Mouse (Mus musculus) activated CD4-positive, CD25-positive, alpha-beta regulatory T cell, adult 4 months (primary cell): Measurements from ENCODE around the gene Fryl. TPM values are rescaled to one million over a fixed set of nuclear protein-coding genes. Genes with fewer than 3 reads are reported as not detected.

ENCODE experiments used
- ATAC-seq: one replicate; pipeline ENCODE4 v1.8.0; 2017
- polyA plus RNA-seq, 2 experiments: library from polyadenylated mRNA; unstranded; fragments of 100-300 nt; shearing (Covaris generic); gene quantifications; one replicate each; pipeline ENCODE4 v1.2.1; 2017

Fryl gene
- polyA plus RNA-seq, 2 experiments from 2014 or later, result 90.0 to 92.4 TPM

DNA sequence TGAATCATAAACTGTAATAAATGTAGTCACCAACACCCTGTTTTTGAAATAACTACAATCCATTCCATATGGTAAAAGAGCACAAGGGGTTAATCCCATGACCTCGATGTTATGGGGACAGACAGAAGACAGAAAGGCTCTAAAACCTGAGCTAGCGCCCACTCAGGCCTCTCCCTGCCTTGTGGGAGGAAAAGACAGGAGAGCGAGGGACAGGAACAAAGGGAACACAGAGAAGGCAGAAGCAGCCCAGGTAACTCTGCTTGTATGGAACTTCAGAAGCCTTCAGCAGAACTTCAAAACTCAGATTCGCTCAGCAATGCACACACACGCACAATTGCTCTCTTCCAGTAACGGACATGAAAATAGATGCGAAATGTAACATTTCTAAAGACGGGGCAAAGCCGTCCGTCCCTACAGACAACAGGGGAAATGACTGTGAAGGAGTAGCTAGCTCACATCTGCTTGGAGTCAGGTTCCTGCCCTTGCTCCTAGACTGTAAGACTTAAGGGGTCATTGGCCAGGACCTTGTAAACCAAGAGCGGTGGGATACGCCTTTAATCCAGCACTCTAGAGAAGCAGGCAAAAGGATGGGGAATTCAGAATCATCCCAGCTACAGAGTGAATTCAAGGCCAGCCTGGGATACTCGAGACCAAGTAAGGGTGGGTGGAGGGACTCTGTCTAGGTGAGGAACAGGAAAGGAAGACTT lies 63.4 kb downstream of the Fryl start:
- ATAC-seq, result no peak

DNA sequence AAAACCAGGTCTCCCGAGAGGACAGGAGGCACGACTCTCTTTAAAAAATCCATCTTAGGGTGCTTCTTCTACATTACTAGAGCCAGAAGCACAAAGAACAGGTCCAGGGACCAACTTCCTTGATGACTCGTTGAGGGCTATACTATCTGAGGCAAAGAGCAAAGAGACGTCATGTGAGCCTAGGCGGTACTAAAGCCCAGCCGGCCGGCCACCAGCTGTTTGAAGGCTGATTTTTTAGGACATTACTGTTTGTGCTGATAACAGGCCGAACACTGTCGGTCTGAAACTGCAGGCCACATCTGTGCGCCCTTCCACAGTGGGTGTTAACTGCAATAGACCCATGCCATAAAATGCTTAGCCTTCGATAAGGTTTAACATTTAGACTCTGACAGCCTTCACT lies 64.7 kb downstream of the Fryl start:
- ATAC-seq, result no peak

GRCm38 (mm10) chr5:73190164-73190563 lies 66.3 kb downstream of the Fryl start:
- ATAC-seq, result no peak

DNA sequence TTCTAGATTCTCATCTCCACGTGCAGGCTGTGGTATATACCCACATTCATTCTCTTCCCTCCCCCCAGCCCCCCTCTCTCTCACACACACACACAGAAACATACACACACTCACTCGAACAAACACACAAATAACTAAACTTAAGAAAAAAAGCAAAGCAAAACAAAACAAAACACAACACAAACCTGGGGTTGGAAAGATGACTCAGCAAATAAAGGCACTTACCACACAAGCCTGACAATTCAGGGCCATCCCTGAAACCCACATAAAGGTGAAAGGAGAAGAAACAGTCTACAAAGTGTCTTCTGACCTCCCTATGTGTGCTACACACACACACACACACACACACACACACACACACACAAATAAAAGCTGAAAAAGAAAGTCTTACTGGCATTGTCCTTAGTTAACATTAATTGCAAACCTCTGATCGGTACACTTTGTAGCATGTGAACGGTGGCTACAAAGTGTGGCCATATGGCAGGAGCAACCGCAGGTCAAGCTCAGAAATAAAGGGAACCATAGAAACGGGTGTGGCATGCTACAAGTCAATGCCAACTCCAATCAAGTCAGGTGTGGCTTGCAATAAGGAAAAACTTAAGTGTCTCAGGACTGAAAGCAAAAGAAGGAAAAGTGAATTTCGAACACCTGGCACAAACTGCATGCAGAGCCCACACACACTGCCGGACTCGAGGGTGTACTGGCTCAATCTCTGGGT lies 66.8 kb downstream of the Fryl start:
- ATAC-seq, result no peak

DNA sequence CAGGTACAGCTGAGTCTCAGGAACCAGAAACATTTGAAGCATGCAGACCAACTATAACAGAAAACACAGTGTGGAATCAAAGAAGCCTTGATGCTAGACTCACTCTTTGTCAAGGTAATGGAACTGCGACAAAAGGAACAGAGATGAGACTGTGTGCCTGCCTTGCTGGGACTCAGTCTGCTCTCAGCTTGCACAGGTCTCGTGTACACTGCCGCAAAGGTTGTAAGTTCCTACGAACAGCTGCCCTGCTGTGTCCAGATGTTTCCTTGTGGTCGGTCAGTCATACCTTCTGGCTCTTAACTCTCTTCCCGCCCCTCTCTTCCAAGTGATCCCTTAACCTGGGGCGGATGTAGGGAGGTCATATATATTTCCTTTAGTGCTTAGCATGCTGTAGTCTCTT lies 67.8 kb downstream of the Fryl start:
- no peak for ATAC-seq

DNA sequence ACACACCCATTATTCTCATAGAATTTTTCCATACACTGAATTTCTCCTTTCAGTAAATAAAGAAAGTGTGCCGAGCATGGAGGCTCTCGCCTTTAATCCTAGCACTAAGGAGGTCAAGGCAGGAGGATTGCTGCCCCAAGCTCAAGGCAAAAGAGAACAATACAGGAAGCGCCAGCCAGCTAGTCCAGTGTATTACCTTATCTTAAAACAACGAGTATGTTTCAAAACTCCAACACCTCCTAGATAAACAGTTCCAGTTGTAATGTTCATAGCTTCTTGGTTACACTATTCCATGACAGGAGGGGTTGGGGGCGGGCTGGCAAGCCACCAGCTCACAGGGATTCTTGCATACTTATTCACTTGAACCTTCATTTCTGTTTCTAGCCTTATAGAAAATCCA lies 68.3 kb downstream of the Fryl start:
- no peak for ATAC-seq

DNA sequence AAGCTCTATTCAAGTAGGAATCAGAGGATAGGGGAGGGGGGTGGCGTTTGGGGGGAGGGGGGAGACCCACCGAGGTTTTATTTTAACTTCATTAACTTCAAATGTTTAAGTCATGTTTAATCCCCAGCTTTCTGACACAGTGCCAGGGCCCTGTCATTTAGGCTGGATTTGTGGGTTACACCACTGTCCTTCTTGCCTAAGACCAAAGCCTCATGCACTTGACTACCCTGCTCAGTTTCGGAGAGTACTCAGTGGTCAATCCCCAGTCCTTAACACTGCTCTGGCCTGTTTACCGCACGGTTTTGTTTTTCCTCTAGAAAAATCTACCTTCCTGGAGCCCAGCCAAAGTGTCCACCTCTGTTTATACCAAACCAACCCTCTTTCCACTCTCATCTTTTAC lies 69.5 kb downstream of the Fryl start:
- no peak for ATAC-seq

DNA sequence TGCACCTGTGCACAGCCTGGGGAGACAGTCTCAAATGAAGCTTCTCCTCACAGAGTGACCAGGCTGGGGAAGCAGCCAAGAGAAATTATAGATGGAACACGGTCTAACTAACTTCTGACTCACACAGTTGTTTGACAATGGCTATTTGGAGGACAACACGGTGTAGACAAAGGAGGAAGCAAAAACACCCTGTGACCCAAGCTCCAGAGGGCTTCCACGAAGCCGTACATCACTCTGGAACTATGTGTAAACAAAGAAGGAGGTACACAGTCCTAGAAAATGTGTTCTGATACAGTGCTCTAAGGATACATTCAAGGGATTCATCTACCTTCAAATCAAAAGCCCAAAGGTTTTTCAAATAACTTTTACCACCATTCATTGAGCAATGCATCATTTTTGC lies 71.0 kb downstream of the Fryl start:
- ATAC-seq, result no peak

GRCm38 (mm10) chr5:73182701-73183447 lies 73.5 kb downstream of the Fryl start:
- ATAC-seq, result peak; percentile 59

DNA sequence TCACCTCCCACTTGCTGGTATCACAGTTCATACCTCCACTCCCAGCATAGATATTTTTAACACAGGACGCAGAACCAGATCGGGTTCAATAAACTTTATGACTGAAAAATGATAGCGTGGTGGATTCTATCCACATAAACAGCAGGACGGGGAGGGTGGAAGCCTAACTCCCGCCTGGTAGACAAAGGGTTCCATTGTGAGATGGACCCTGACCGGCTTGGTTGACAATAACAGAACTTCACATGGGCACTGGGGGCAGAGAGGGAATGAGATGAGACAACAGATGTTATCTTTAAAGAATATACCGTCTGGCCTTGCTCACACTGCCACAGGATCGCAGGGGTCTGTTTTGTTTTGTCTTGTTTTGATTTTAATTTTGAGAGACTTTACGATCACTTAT lies 74.2 kb downstream of the Fryl start:
- no peak for ATAC-seq

GRCm38 (mm10) chr5:73176294-73176693 lies 80.1 kb downstream of the Fryl start:
- ATAC-seq, result no peak

- no peak for ATAC-seq
Observed at GRCm38 (mm10) chr5:73175377-73176147, 80.9 kb downstream of the Fryl start.

- no peak for ATAC-seq
Observed at GRCm38 (mm10) chr5:73171876-73172480, 84.4 kb downstream of the Fryl start.

DNA sequence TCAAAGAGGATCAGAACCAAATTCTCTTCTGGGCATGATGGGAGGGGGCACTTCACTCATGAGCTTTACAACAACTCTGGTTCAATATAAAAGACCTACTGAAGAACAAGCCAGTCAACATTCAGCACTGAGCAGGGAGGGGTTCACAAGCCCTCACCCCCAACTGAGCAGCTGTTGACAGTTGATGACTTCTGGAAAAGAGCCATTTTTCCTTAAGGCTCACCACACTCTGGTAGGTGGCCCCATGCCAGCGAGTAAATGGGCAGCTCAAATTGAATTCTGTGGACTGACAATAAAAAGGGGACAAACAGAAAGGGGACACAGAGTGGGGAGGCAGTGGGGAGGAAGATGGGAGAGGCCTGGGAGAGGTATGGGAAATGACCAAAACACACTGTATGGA lies 85.2 kb downstream of the Fryl start:
- ATAC-seq, result no peak

DNA sequence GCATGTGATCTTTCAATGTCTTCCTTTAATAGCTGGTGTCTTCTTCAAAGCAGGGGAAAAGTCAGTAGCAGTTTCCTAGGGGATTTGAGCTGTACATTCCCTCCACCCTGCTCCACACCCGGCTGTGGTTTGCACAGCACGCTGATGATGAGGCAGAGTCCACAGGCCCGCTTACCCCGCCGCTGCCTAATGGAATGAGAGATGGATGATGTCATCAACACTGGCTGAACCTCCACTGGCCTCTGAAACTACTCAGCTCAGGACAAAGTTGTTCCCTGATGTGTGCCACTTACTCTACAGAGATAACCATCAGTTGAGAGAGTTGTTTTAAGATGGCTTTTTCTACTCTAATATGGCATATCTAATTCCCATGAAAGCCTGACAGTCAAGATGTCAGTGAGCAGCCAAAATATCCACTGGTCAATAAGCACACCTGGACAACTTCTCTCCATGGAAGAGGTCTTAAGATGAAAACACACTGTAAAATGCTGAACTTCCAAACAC lies 87.6 kb downstream of the Fryl start:
- no peak for ATAC-seq

- no peak for ATAC-seq
Observed at GRCm38 (mm10) chr5:73167976-73168768, 88.2 kb downstream of the Fryl start.

DNA sequence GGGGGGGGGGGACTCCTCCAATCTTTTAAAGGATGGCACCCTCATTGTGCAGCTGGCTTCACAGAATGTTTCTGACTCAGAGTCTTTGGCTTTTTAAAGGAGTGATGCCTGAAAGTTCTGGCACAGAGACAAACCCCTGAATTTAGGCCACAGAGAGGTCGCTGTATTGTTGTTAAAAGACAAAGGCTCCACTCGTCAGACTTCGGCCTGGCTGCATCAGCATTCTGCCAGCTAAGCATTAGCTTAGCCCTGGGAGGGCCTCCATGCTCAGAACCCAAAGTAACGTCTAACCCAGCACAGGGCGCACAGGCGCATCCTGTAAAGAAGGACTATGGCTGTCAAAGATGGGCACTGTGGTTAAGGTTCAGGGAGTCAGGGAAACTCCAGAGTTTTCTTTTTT lies 92.4 kb downstream of the Fryl start:
- no peak for ATAC-seq

DNA sequence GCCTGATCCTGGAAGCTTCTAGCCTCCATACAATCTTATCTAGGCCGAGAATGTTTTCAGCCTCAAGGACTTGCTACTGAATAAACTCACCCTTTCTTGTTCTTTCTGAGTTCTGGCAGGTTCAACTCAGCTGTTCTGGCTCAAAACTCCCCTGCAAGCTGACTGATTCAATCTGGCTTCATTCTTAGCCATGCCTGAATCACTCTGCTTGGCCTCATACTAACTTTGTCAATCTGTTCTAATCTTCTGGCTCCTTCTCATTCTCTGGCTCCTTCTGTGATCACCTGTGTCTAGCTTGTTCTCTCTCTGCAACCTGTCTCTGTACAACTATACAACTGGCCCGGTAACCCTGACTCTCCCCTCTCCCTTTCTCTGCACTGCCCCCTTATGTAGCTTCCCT lies 93.9 kb downstream of the Fryl start:
- no peak for ATAC-seq

DNA sequence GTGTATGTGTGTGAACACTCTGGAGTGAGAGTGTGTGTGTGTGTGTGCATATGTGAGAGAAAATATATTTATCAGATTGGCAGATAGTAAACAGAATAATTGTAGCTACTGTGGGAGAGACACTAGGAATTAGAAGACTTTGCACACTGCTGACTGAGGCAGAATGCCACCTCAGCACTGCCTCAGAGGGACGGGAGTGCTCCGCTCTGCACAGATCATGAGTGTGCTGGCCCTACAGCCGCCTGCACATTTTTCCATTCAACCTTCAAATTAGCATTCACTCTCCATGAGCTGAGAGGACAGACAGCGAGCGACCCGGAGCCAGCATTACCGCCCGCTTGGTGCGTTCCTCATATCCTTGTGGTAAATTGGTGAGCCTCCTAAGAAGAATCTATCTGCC lies 96.0 kb downstream of the Fryl start:
- no peak for ATAC-seq

GRCm38 (mm10) chr5:73157502-73157901 lies 98.9 kb downstream of the Fryl start:
- no peak for ATAC-seq

DNA sequence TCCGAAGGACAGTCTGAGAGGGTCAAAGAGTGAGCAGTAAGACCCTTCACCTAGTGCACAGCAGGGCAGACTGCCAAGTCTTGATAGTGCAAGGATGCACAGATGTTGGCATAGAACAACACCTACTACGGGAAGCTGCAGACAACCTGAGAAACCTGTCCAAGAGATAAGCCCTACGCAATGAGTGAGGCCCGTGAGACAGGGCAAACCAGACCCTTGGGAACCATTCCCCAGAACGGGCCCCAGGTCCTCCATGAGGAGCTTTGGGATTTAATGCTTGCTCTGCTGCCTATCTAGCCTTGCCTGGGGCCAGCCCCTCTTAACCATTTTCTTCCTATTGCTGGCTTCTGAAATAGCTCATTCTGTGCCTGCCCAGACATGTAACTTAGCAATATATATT lies 99.4 kb downstream of the Fryl start:
- no peak for ATAC-seq
